Mouse (Mus musculus) heart, embryonic 15.5 days (tissue): ENCODE measurements around the gene Grm6. TPM values are rescaled to one million over a fixed set of nuclear protein-coding genes. Genes with fewer than 3 reads are reported as not detected.
A peak's percentile ranks its signal among the peaks of the same experiment; 100 is the strongest.

Experiments
- ATAC-seq: fragments of 200-750 bp; cut with Nextera tagmentation; replicated peaks from 2 replicates; pipeline ENCODE4 v1.8.0; 2017; ENCODE audit warnings: low read depth, moderate TSS enrichment; ENCODE audit not compliant: insufficient number of reproducible peaks, insufficient read depth, low FRiP score
- H3K27ac ChIP-seq: fragments of 300-500 bp; sonication (generic); 2 replicates; pipeline ENCODE4 v1.5.1; 2015; ENCODE audit warnings: mild to moderate bottlenecking, inconsistent platforms
- H3K27me3 ChIP-seq: fragments of 300-500 bp; sonication (generic); 2 replicates; pipeline ENCODE4 v1.6.1; 2015; ENCODE audit warnings: inconsistent platforms
- H3K36me3 ChIP-seq: fragments of 300-500 bp; sonication (generic); 2 replicates; pipeline ENCODE4 v1.6.1; 2015; ENCODE audit warnings: mild to moderate bottlenecking, inconsistent platforms
- H3K4me1 ChIP-seq: fragments of 300-500 bp; sonication (generic); replicated peaks from 2 replicates; pipeline ENCODE4 v1.6.1; 2015; ENCODE audit warnings: inconsistent platforms
- H3K4me2 ChIP-seq: fragments of 300-500 bp; sonication (generic); 2 replicates; pipeline ENCODE4 v1.6.1; 2015; ENCODE audit warnings: inconsistent platforms, mild to moderate bottlenecking, moderate library complexity
- H3K4me3 ChIP-seq: fragments of 300-500 bp; sonication (generic); 2 replicates; pipeline ENCODE4 v1.5.1; 2015; ENCODE audit warnings: mild to moderate bottlenecking, inconsistent platforms
- H3K9ac ChIP-seq: fragments of 300-500 bp; sonication (generic); 2 replicates; pipeline ENCODE4 v1.6.1; 2015; ENCODE audit warnings: mild to moderate bottlenecking, inconsistent platforms
- H3K9me3 ChIP-seq: fragments of 300-500 bp; sonication (generic); replicated peaks from 2 replicates; pipeline ENCODE4 v1.6.1; 2016; ENCODE audit warnings: inconsistent platforms
- WGBS: fragments of 180-500 bp; shearing (Covaris S2); methylation state at CpG from one replicate; pipeline ENCODE4 v1.1.7; 2015; ENCODE audit warnings: mixed read lengths; 5-methylcytosine and 5-hydroxymethylcytosine counted together
- polyA plus RNA-seq: library from polyadenylated mRNA; unstranded; fragments of >200 nt; fragmentation: Nextera tagmentation; extraction: Ambion mirVana; gene quantifications from 2 replicates; pipeline ENCODE4 v1.2.1, GENCODE M21; 2015

Gene Grm6
- 0.03 and 0.21 TPM in 2 replicates for polyA plus RNA-seq

DNA sequence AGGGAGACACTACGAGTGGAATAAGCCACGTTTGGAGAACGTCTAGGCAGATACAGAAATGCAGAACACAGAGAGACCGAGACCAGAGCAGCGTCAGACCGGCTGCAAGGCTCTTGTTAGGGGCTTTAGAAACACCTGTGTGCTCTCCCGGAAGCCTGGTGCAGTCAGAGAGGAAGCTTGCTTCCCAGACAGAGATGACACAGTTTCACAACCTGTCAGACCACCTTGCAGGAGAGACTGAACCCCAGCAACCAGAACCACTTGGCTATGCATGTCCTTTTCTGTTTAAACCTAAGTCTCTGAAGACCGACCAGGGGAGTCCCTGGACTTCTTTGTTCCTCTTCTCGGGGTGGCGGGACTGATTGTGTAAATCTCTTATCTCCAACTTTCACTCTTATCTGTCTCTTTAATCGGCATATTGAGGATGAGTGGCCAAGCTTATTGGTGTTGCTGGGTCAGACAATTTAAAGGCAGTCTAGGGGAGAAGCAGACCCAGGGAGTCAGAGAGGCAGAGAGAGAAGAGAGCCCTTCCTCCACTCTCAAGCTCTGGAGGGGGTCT is at the start of gene Grm6:
Gene Grm6 (plus strand): TSS at position 509 of the 559 bp plus-strand sequence.
- Histone ChIP-seq H3K36me3 (no peaks in the 10 kb centered on the region), H3K9me3 (no peaks in the 10 kb centered on the region), H3K27ac (no peak within 1 kb of the TSS), H3K27me3 (peaks cover 61% of the 10 kb centered on the region), H3K4me2 (peak within 1 kb of the TSS; percentile 90), H3K4me1 (peaks cover 25% of the 10 kb centered on the region), H3K9ac (peak within 1 kb of the TSS; percentile 15; the same call in 1 of the 2 replicates), H3K4me3 (peak within 1 kb of the TSS; percentile 51)
- no peak for ATAC-seq
- WGBS, result 4% methylated on average over 11 of the region's 11 CpGs

DNA sequence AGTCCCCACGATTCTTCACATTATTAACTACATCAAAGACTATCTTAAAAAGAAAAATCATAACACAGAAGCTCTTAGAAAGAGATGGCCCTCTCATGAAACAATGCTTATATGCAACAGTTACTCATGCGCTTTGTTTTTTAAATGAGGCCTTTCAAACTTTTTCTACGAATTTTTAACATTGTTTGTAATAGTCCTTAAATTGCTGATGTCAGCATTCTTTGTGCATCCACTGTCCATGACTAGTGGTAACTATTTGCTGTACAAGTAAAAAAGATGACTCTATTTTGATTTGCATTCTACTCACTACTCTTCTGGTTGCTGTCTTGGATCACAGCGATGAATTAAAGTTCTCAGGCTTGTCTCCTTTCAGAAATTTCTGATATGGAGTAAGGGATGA is 36.3 kb upstream of the Grm6 start:
- Histone ChIP-seq H3K36me3 (peaks cover 86% of the 10 kb centered on the region), H3K9me3 (peaks cover 30% of the 10 kb centered on the region), H3K27ac (no peak overlapping the region), H3K27me3 (no peaks in the 10 kb centered on the region), H3K4me2 (no peak overlapping the region), H3K4me1 (no peaks in the 10 kb centered on the region), H3K4me3 (no peak overlapping the region), H3K9ac (no peak overlapping the region)
- no peak for ATAC-seq
- WGBS, result 93% methylated on average over 4 of the region's 4 CpGs

DNA sequence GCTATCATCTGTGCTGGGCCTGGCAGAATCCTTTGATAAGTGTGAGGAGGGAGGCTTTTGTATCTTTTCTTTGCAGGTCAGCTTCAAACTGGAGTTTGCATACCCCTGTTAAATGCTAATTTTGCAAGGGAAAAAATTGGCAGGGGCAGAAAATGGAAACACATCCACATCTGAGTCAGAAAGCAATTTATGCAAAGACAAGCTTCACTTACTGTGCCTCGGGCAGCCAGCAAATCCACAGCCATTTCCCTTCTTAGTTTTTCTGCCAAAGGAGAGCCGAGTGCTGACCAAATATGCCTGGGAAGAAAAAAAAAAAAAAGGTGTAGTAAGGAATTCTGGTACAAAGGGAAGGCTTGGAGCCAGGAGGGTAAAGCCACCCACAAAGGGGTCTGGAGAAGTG is 24.3 kb upstream of the Grm6 start:
- H3K9me3 ChIP-seq, result no peaks in the 10 kb centered on the region
- H3K4me2 ChIP-seq, result peak overlapping the region; percentile 62
- H3K27me3 ChIP-seq, result no peaks in the 10 kb centered on the region
- H3K4me1 ChIP-seq, result peaks cover 8% of the 10 kb centered on the region; the same call in 1 of the 2 replicates
- peak overlapping the region; percentile 94; the same call in 1 of the 2 replicates for H3K4me3 ChIP-seq
- no peak overlapping the region for H3K9ac ChIP-seq
- 33% methylated on average over 2 of the region's 2 CpGs for WGBS
- no peak overlapping the region for H3K27ac ChIP-seq
- peaks cover 25% of the 10 kb centered on the region for H3K36me3 ChIP-seq
- ATAC-seq, result no peak

DNA sequence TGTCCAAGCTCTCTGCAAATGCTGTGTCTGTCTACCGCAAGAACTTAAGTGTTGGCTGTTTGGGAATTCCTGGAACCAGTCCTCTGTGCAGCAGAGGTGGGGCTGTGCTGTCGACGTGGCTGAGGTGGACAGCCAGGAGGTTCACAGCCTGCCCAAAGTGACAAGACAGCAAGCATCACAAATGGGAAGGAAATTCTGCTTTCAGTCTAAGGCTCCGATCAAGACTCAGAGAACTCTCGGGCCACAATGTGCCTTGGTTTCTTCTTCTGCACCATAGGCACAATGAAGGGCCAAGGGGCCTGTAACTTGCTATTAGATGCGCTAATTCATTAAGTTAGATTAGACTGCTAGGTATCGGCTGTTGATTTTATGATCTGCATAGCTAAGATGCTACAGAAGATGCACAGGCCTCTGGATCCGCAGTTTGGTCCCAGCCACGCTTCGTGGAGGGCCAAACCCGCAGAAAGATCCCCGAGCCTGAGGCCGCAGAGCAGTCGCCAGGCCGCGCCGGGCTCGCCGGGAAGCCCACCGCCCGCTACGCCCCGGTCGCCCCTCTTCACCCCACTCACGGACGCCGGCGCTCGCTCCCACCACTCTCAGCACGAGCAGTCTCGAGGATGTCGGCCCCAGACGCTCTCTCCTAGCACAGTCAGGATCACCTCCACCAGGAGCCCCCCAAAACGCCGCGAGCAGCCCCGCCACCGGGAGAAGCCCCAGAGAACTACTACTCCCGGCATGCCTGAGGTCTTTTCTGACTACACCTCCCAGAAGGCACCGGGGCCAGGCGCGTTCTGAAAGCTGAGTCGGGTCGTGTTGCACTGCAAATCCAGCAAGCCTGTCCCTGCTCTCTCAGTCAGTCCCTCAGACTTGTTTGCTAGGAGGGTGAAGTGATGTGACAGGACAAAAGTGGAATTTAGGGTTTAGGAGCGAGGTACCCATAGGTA is 23.2 kb upstream of the Grm6 start, which contains the start of gene Zfp354c:
Gene Zfp354c (minus strand): TSS at position 715 of the 944 bp plus-strand sequence.
- H3K9ac ChIP-seq, result peak within 1 kb of the TSS; percentile 89
- no peaks in the 10 kb centered on the region for H3K27me3 ChIP-seq
- 1% methylated on average over 45 of the region's 45 CpGs for WGBS
- H3K4me3 ChIP-seq, result peak within 1 kb of the TSS; percentile 94
- ATAC-seq, result peak; percentile 88
- peak within 1 kb of the TSS; percentile 61 for H3K27ac ChIP-seq
- H3K4me1 ChIP-seq, result peaks cover 8% of the 10 kb centered on the region; the same call in 1 of the 2 replicates
- H3K4me2 ChIP-seq, result peak within 1 kb of the TSS; percentile 62
- peaks cover 22% of the 10 kb centered on the region for H3K36me3 ChIP-seq
- no peaks in the 10 kb centered on the region for H3K9me3 ChIP-seq

DNA sequence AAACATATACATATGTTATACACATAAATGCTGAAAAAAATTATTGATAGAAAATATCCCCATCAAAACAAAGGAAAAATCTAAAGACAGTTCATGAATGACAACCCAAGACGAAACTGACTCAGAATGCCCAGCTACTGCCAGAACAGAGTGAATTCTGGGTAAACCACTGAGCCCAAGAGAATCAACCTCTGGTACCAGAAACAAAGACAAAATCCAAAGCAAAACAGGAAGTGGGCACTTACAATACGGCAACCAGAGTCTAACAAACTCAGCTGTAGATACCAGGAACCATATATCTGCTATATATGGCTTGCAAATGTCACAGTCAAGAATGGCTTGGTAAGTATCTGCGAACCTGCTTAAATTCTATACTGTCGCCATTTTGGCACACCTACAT is 14.8 kb upstream of the Grm6 start:
- no peak overlapping the region for H3K4me2 ChIP-seq
- H3K36me3 ChIP-seq, result peaks cover 11% of the 10 kb centered on the region
- H3K9me3 ChIP-seq, result 0 out of 2 replicates have a peak, but pooled peaks cover 11% of the 10 kb centered on the region
- H3K27ac ChIP-seq, result no peak overlapping the region
- no peaks in the 10 kb centered on the region for H3K27me3 ChIP-seq
- ATAC-seq, result no peak
- 76% methylated on average over 4 of the region's 4 CpGs for WGBS
- H3K4me1 ChIP-seq, result peaks cover 5% of the 10 kb centered on the region
- H3K4me3 ChIP-seq, result no peak overlapping the region
- H3K9ac ChIP-seq, result no peak overlapping the region

DNA sequence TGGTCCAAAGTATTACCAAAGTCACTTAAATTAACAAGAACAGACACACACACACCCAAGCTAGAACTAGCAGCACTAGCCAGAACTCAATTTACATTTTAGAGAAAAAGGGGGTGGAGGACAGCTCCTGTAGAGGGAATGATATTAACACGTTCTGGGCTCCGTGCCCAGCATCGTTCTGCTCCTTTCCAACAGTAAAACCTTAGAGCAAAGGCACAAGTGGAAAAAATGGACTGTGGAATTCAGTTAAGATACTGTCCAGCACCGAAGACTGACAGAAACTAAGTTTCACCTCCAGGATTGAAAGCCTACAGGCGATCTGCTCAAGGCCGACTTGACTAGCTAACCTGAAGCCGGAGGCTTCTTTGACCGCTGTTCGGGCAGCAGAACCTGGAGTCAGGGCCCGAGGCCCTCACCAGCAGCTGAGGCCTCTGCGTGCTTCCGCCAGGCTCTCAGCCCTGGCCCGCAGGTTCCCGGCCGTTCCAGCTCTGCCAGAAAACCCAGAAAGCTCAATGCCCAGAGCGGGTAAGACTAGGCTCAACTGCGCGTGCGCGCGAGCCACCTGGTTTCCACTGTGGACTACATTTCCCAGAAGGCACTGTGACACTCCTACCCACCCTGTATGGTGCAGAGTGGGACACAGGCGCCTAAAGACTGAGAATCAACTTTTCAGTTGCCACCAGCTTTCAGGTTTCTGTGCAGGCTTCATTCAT is 9.3 kb upstream of the Grm6 start, which contains the start of gene Zfp879:
Gene Zfp879 (minus strand): TSS at position 530 of the 713 bp plus-strand sequence.
- no peaks in the 10 kb centered on the region for H3K27me3 ChIP-seq
- ATAC-seq, result peak; percentile 90
- H3K9me3 ChIP-seq, result no peaks in the 10 kb centered on the region

DNA sequence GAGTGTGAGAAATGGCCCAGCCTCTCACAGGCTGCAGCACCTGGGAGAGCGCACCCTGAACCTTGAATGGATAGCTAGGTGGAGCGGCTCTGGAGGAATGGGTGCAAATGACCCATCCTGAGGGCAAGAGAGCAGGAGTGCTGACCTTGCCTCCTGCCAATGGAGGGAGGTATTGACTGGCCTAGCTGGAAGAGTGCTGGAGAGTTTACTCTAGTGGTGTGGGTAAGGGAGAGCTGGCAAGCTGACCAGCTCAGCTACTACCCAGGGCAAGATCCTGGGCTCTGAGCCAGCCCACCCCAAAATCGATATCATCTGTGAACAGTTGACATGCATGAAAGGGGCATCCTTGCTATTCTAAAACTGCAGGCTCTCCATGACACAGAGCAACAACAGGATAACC is 4.5 kb upstream of the Grm6 start:
- H3K27me3 ChIP-seq, result peaks cover 37% of the 10 kb centered on the region
- H3K4me1 ChIP-seq, result peaks cover 20% of the 10 kb centered on the region
- H3K27ac ChIP-seq, result no peak overlapping the region
- ATAC-seq, result no peak
- no peak overlapping the region for H3K9ac ChIP-seq
- no peaks in the 10 kb centered on the region for H3K36me3 ChIP-seq
- 83% methylated on average over 3 of the region's 3 CpGs for WGBS
- H3K4me3 ChIP-seq, result no peak overlapping the region
- no peaks in the 10 kb centered on the region for H3K9me3 ChIP-seq
- no peak overlapping the region for H3K4me2 ChIP-seq

More for the DNA sequence above, 9.3 kb upstream of the Grm6 start, which contains the start of gene Zfp879:
- Histone ChIP-seq H3K4me2 (peak within 1 kb of the TSS; percentile 67), H3K4me1 (peaks cover 11% of the 10 kb centered on the region), H3K27ac (peak within 1 kb of the TSS; percentile 85), H3K4me3 (peak within 1 kb of the TSS; percentile 44), H3K36me3 (no peaks in the 10 kb centered on the region), H3K9ac (peak within 1 kb of the TSS; percentile 55)
- 11% methylated on average over 22 of the region's 22 CpGs for WGBS

DNA sequence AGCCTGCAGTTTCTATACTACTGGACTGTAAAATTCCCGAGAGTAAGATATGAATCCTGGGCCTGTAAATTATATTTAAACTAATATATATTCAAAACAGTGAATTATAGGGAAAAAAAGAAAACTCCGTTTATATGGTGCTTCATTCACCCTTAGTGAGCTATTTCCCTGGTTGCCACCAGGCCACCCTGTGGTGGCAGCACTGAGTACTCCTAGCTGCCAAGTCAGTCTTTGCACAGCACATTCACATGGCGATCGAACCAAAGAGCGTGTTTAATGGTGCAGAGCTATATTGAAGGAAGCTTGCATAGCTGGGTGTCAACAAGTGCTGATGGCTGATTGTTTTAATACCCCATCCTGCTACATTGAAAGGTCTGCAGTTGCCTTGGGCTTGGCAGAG is 3.4 kb upstream of the Grm6 start:
- Histone ChIP-seq H3K9ac (no peak overlapping the region), H3K27me3 (peaks cover 48% of the 10 kb centered on the region), H3K27ac (no peak overlapping the region), H3K36me3 (no peaks in the 10 kb centered on the region), H3K4me2 (no peak overlapping the region), H3K9me3 (no peaks in the 10 kb centered on the region), H3K4me3 (no peak overlapping the region), H3K4me1 (peaks cover 25% of the 10 kb centered on the region)
- WGBS, result 66% methylated on average over 5 of the region's 5 CpGs
- no peak for ATAC-seq

DNA sequence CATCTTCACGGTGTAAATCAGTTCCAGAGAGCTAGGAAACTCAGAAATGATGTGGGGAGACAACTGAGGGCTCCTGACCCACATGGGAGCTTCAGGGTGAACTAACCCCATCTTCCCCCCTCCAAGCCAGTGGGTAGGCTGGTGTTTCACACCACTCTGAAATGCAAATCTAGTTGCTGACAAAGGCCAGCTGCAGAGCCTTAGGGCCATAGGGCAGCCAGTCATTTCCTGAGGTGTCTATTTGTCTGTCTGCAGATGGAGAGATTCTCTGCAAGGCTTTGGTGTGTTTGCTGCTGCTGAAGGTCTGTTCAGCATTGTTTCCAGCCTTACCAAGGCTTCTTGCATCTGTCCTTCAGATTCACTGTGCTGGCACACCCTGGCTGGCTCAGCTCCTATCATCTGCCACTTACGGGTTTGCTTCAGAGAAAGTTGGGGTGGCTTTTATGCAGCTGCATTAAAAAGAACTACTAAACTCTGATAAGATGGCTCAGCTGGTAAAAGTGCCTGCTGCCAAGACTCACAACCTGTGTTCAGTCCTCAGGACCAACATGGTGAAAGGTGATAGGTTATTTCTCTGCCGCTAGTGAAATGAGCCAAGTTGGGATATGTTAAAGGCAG is 1.9 kb upstream of the Grm6 start:
- no peak overlapping the region for H3K27ac ChIP-seq
- H3K4me3 ChIP-seq, result no peak overlapping the region
- no peaks in the 10 kb centered on the region for H3K9me3 ChIP-seq
- H3K27me3 ChIP-seq, result peaks cover 61% of the 10 kb centered on the region
- no peak for ATAC-seq
- no peak overlapping the region for H3K9ac ChIP-seq
- H3K4me1 ChIP-seq, result peaks cover 25% of the 10 kb centered on the region
- H3K36me3 ChIP-seq, result no peaks in the 10 kb centered on the region
- no peak overlapping the region for H3K4me2 ChIP-seq
- WGBS, result 27% methylated on average over 3 of the region's 3 CpGs

DNA sequence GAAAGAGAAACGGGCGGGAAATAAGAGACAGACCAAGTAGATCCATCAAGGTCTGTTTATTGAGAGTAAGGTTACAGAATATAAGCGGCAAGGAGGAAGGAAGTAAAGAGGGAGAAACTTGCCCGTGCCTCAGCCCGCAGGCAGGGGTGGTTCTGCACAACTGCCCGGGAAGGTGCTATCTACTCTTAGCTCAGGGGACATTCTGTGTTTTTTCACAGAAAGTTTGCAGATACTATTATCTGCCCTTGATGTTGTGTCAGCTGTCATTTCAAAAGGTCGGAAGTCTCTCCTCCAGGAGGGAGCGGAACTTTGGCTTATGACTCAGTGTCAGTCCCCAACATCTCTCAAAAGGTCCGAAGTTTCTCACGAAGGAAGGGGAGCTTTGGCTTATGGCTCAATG is 1.2 kb upstream of the Grm6 start:
- Histone ChIP-seq H3K9ac (no peak overlapping the region), H3K27me3 (peaks cover 61% of the 10 kb centered on the region), H3K4me1 (peaks cover 25% of the 10 kb centered on the region), H3K4me2 (peak overlapping the region; percentile 90; the same call in 1 of the 2 replicates), H3K4me3 (no peak overlapping the region), H3K36me3 (no peaks in the 10 kb centered on the region), H3K9me3 (no peaks in the 10 kb centered on the region), H3K27ac (no peak overlapping the region)
- ATAC-seq, result no peak
- WGBS, result 3% methylated on average over 10 of the region's 10 CpGs
